Comparison of ENCODE assay signal across 19 mouse cellular contexts in the genomic region with DNA sequence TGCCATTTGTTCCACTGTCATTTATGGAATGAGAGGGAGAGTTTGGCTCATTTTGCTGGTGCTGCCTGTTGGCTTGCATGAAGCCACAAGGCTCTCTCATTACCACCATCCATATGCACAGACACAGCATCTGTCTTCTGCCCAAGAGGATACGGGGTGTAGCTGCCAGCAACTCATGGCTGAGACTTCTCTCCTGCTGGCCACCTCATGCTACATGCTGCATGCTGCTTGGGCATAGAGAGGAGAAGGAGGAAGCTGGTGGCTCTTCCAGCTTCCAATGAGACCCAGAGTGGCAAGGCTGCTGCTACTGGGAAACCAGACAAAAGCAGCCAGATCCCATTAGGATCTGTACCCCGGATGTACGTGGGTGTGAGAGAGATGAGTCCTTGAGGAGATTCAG. TPM values are rescaled to one million over a fixed set of nuclear protein-coding genes. Genes with fewer than 3 reads are reported as not detected.
A peak's percentile ranks its signal among the peaks of the same experiment; 100 is the strongest.
DNase-seq lines count a peak whose midpoint lies in the region; ATAC-seq lines count a peak whose summit lies in the region.
"Had no signal": no experiment of that assay in that cellular context is flagged by ENCODE, and none has a peak within 500 bp of the region (broad histone marks: within the 10 kb centered on the region; RNA-seq: fewer than 3 reads in every experiment).

No protein-coding gene starts in this region.

- 68% methylated on average over 3 of the region's 3 CpGs for WGBS in forebrain, embryonic 15.5 days
- WGBS in forebrain, embryonic 13.5 days, result 85% methylated on average over 3 of the region's 3 CpGs

- ATAC-seq in forebrain, embryonic 15.5 days (replicated peaks), result 0 out of 2 replicates have a peak, but pooled peaks have one; percentile 48
- ATAC-seq in forebrain, embryonic 13.5 days, result no peak

- DNase-seq in left cerebral cortex, postnatal 36 days (ENCODE audit: low spot score in 2 of 2), result peak; percentile 13 to 16
- DNase-seq in left cerebral cortex, adult 11 months (ENCODE audit: low spot score), result no peak
- DNase-seq in layer of hippocampus, adult 9-10 months (ENCODE audit: low spot score), result peak; percentile 11
- peak; percentile 2 to 4 for DNase-seq in right cerebral cortex, postnatal 36 days (ENCODE audit: low spot score in 2 of 2)
- DNase-seq in thymus, postnatal 14 days, result no peak
- DNase-seq in adrenal gland, postnatal 14 days, result no peak
- DNase-seq: adrenal gland, adult 8-10 months; gastrocnemius, postnatal 14 days; kidney, adult 2 months; liver; thymus, adult 2 months had no signal

- intact Hi-C loops in left cerebral cortex, postnatal 36 days (cut with DNase I), result no loop called here

- no peak overlapping the region for H3K9ac ChIP-seq in forebrain, embryonic 15.5 days (replicated peaks)
- no peak overlapping the region for H3K9ac ChIP-seq in forebrain, embryonic 13.5 days
- H3K9ac ChIP-seq: hindbrain, embryonic 13.5 days; lung, embryonic 15.5 days; neural tube, embryonic 13.5 days had no signal

- no peaks in the 10 kb centered on the region for H3K27me3 ChIP-seq in forebrain, embryonic 15.5 days
- H3K27me3 ChIP-seq in forebrain, embryonic 13.5 days, result no peaks in the 10 kb centered on the region
- H3K27me3 ChIP-seq: lung, embryonic 15.5 days had no signal

- no peak overlapping the region for H3K4me2 ChIP-seq in forebrain, embryonic 15.5 days (replicated peaks)
- no peak overlapping the region for H3K4me2 ChIP-seq in forebrain, embryonic 13.5 days
- H3K4me2 ChIP-seq: hindbrain, embryonic 13.5 days; lung, embryonic 15.5 days; neural tube, embryonic 13.5 days had no signal

- H3K9me3 ChIP-seq in forebrain, embryonic 15.5 days, result no peaks in the 10 kb centered on the region
- H3K9me3 ChIP-seq in forebrain, embryonic 13.5 days (replicated peaks), result no peaks in the 10 kb centered on the region
- H3K9me3 ChIP-seq: hindbrain, embryonic 13.5 days; lung, embryonic 15.5 days; neural tube, embryonic 13.5 days had no signal

- H3K27ac ChIP-seq in forebrain, embryonic 15.5 days (replicated peaks), result no peak overlapping the region
- no peak overlapping the region for H3K27ac ChIP-seq in forebrain, embryonic 13.5 days
- H3K27ac ChIP-seq: hindbrain, embryonic 13.5 days; lung, embryonic 15.5 days; neural tube, embryonic 13.5 days had no signal

- H3K36me3 ChIP-seq in forebrain, embryonic 15.5 days, result no peaks in the 10 kb centered on the region
- H3K36me3 ChIP-seq in forebrain, embryonic 13.5 days (ENCODE audit: poor library complexity, severe bottlenecking), result no peaks in the 10 kb centered on the region
- H3K36me3 ChIP-seq: hindbrain, embryonic 13.5 days; lung, embryonic 15.5 days; neural tube, embryonic 13.5 days had no signal

- no peak overlapping the region for H3K4me3 ChIP-seq in forebrain, embryonic 15.5 days
- no peak overlapping the region for H3K4me3 ChIP-seq in forebrain, embryonic 13.5 days
- H3K4me3 ChIP-seq: hindbrain, embryonic 13.5 days; lung, embryonic 15.5 days; neural tube, embryonic 13.5 days had no signal

- no peaks in the 10 kb centered on the region for H3K4me1 ChIP-seq in forebrain, embryonic 15.5 days
- H3K4me1 ChIP-seq in forebrain, embryonic 13.5 days, result peaks cover 5% of the 10 kb centered on the region; the same call in 1 of the 2 replicates
- H3K4me1 ChIP-seq: lung, embryonic 15.5 days had no signal

RNA-seq across cellular contexts. Expression of a gene that starts 47.8 kb away (rescaled TPM):
- polyA plus RNA-seq in forebrain, embryonic 15.5 days (2015; fragmentation: Nextera tagmentation; extraction: Ambion mirVana), result 2.6 and 3.7 TPM in 2 replicates
- 2.5 and 9.2 TPM in 2 replicates for polyA plus RNA-seq in forebrain, embryonic 13.5 days (2015; fragmentation: Nextera tagmentation; extraction: Ambion mirVana)
- total RNA-seq in left cerebral cortex, postnatal 36 days (2021), result not detected
- total RNA-seq in adrenal gland, postnatal 14 days (2021), result not detected in 2 replicates
- total RNA-seq: left cerebral cortex, adult 8-10 months; megakaryocyte, adult 5-6 weeks had no signal
- polyA plus RNA-seq: heart, embryonic 14.5 days; lung, embryonic 15.5 days had no signal

Comparison
In these comparisons a context has a peak if more than half of its experiments do, and no peak if none do; other contexts are left out.
1. DNase-seq: peak in left cerebral cortex, postnatal 36 days (2 of 2), layer of hippocampus, adult 9-10 months (single experiment) and right cerebral cortex, postnatal 36 days (2 of 2); none in left cerebral cortex, adult 11 months (single experiment), thymus, postnatal 14 days (single experiment) and adrenal gland, postnatal 14 days (single experiment).